Mouse (Mus musculus): ENCODE results near the gene 4931422A03Rik.

4931422A03Rik gene

GRCm38 (mm10) chr2:103970041-103970790 is 57.9 kb downstream of the 4931422A03Rik start:
- no peak for DNase-seq (ENCODE audit: extremely low spot score, low read depth, low spot score)

GRCm38 (mm10) chr2:103969437-103970040 is 58.6 kb downstream of the 4931422A03Rik start:
- no peak for DNase-seq (ENCODE audit: extremely low spot score, low read depth, low spot score)

DNA sequence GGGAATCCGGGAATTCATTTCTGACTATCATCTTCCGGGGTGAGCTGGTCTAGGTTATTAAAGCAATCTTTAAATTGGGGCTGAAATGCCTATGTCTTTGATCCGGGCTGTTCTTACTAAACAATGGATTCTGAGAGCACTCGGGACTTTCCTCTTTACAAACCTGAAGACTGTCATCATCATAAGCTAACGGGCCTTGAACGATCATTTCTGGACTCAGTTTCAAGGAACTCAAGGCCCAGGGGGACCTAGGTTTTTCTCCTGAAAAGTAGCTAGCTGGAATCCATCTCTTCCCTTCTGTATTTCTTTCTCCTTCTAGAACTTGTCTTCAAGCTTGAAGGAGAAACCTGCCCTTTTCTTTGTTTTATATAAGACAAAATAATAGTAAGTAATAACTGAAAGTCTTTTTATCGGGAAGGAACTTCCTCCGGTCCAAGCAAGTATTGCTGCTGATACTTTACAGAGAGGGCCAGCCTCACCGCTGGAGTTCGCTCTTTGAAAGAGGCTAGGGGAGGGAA is 59.2 kb downstream of the 4931422A03Rik start:
- no peak for DNase-seq (ENCODE audit: extremely low spot score, low read depth, low spot score)

GRCm38 (mm10) chr2:103968186-103968585 is 60.0 kb downstream of the 4931422A03Rik start:
- DNase-seq (ENCODE audit: extremely low spot score, low read depth, low spot score): no peak

- DNase-seq (ENCODE audit: extremely low spot score, low read depth, low spot score): no peak
Observed at GRCm38 (mm10) chr2:103965391-103965790, 62.8 kb downstream of the 4931422A03Rik start.

GRCm38 (mm10) chr2:103962349-103962748 is 65.8 kb downstream of the 4931422A03Rik start:
- no peak for DNase-seq (ENCODE audit: extremely low spot score, low read depth, low spot score)

DNA sequence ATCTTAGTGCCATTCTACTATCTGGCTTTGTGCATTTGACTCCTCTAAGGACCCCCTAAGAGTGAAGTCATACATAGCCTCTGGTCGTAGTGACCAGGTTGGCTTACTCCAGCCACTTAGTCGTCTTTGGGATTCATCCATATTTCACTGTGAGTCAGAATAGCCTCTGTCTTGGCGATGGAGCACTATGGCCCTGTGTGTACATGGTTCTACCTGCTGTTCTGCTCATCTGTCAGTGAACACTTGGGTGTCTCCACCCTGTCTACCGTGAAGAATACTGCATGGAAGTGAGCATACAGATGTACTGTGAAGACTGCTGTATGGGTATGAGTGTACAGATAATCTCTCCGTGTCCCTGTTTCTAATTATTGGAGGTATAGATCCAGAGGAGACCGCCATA is 68.6 kb downstream of the 4931422A03Rik start:
- DNase-seq (ENCODE audit: extremely low spot score, low read depth, low spot score): no peak

GRCm38 (mm10) chr2:103959066-103959465 is 69.1 kb downstream of the 4931422A03Rik start:
- DNase-seq (ENCODE audit: extremely low spot score, low read depth, low spot score): no peak

GRCm38 (mm10) chr2:103958634-103959033 is 69.5 kb downstream of the 4931422A03Rik start:
- DNase-seq (ENCODE audit: extremely low spot score, low read depth, low spot score): no peak

- DNase-seq (ENCODE audit: extremely low spot score, low read depth, low spot score): no peak
Observed at GRCm38 (mm10) chr2:103957649-103958546, 70.3 kb downstream of the 4931422A03Rik start, which contains the start of gene Lmo2. Gene Lmo2, plus strand, starts transcription at chr2:103957986.

- no peak for DNase-seq (ENCODE audit: extremely low spot score, low read depth, low spot score)
Observed at GRCm38 (mm10) chr2:103956867-103957266, 71.3 kb downstream of the 4931422A03Rik start.

- no peak for DNase-seq (ENCODE audit: extremely low spot score, low read depth, low spot score)
Observed at GRCm38 (mm10) chr2:103955714-103956113, 72.4 kb downstream of the 4931422A03Rik start.

DNA sequence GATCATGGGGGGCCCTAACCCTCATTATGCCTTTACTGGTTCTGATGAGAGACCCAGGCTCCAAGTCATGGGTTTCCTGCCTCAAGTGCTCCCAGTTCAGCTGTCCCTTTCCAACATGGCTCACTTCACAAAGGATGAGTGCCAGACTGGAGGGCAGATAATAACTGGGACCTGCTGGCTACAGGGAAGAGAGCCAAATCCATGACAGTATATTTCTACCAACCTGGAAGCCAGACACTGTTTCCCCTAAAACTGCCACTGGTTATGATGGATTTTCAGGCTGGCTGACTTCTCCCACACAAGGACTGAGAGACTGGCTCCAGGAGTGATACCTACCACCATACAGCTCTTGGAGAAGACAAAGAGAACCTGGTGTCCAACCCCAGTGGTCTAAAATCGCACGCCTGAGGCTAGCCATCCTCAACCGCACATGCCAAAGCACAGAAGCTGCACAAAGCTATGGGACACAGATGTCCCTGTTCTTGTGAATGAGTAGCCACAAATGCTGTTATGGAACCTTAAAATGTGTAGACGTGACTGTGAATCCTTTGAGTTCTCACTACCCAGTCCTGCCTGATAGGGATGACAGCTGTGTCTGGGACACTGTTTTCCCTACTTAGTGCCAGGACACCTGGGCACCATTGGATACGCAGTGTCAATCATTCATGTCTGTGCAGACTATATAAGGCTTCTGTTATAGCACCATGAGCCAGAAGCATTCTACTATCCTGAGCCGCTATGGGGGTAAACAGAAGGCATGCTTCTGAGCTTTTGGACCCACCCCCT is 74.9 kb downstream of the 4931422A03Rik start:
- DNase-seq (ENCODE audit: extremely low spot score, low read depth, low spot score): no peak

- no peak for DNase-seq (ENCODE audit: extremely low spot score, low read depth, low spot score)
Observed at GRCm38 (mm10) chr2:103947982-103948655, 80.0 kb downstream of the 4931422A03Rik start.

DNA sequence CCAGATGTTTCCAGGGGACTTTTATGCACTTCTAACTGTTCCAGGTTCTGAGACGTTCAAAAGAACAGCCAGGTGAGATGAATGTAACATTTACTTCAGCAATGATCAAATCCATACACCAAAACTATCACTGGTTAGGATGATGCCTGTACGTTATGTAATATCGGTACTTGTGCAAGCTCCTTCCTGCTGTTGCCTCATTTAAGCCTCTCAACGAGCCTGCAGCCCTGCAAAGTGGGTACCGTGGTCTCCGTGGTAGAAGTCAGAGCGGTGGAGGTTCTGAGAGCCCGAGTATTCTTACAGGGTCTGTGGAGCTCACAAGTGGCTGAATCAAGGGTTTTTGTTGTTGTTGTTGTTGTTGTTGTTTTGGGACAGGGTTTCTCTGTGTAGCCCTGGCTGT is 81.3 kb downstream of the 4931422A03Rik start:
- no peak for DNase-seq (ENCODE audit: extremely low spot score, low read depth, low spot score)

DNA sequence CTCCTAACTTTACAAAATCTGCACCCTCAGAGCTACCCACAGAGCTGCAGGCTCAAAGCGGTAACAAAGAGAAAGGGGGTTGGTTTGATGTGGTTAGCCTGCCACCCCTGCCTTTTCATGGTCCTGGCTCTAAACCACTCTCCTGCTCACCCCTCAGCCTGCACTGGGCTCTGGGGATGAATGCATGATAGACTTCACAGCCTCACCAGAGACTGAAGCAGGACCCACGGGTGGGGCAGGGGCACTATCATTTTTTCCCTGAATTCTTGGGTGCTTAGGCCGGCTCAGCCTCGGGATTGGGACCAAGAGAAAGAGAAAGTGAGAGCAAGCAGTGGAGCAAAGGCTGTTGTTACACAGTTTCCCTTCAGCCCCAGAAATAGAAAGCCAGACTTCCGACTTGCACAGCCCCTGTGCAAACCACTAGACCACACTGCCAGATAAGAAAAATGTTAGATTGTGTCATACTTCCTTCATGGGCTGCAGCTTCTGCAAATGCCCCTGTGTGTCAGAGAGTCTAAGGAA is 82.5 kb downstream of the 4931422A03Rik start:
- DNase-seq (ENCODE audit: extremely low spot score, low read depth, low spot score): no peak

- no peak for DNase-seq (ENCODE audit: extremely low spot score, low read depth, low spot score)
Observed at GRCm38 (mm10) chr2:103944859-103945258, 83.3 kb downstream of the 4931422A03Rik start.

DNA sequence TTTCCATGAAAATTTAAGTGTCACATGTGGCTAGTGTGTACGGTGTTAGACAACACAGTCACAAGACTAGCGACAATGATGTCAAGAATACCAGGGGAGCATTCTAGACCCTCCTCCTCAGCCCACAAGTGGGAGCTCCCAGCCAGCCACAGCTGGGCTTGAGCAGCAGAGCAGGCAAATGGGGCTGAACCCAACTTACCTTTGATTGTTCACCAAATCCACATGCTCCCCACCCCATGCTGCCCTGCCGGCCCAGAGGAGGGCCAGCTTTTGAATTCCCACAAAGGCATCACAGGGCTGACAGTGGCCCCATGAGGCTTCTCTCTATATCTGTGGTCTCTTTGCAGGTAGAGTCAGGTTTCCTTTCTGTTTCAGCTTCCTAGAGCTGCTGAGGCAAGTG is 87.1 kb downstream of the 4931422A03Rik start:
- no peak for DNase-seq (ENCODE audit: extremely low spot score, low read depth, low spot score)

DNA sequence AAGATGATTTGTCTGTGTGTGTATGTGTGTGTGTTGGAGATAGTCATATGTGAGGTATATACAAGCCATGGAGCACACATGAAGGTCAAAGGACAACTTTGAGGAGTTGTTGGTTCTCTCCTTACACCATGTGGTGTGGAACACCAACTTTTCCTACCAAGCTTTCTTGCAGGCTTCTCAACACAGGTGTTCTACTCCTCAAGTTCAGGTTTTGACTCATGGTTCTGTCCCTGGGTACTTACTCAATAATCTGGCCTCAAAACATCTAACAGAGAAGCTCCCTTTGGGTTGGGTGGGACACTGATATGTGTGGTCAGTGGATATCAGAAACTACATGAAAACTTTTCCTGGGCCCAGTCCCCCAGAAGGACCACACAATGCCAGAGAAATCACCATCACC is 89.2 kb downstream of the 4931422A03Rik start:
- no peak for DNase-seq (ENCODE audit: extremely low spot score, low read depth, low spot score)

- DNase-seq (ENCODE audit: extremely low spot score, low read depth, low spot score): no peak
Observed at GRCm38 (mm10) chr2:103938573-103938972, 89.6 kb downstream of the 4931422A03Rik start.
